Mouse (Mus musculus) 3134 (cell line): ENCODE measurements around the gene Rho.

Source experiments
- DNase-seq: peaks from one replicate; pipeline ENCODE4 v3.0.0-alpha.2; 2011; ENCODE audit warnings: low spot score; ENCODE audit not compliant: insufficient read length; ENCODE audit errors: extremely low read depth

Rho gene

GRCm38 (mm10) chr6:115973139-115973875 lies 41.8 kb downstream of the Rho start:
- no peak for DNase-seq

GRCm38 (mm10) chr6:115973881-115974662 lies 42.5 kb downstream of the Rho start:
- DNase-seq = peak; percentile 92

- peak; percentile 53 for DNase-seq
Measured at GRCm38 (mm10) chr6:115975606-115976005, 44.1 kb downstream of the Rho start.

- DNase-seq = no peak
Measured at GRCm38 (mm10) chr6:115977810-115978209, 46.3 kb downstream of the Rho start.

- no peak for DNase-seq
Measured at GRCm38 (mm10) chr6:115978596-115978995, 47.0 kb downstream of the Rho start.

- no peak for DNase-seq
Measured at GRCm38 (mm10) chr6:115982889-115983288, 51.3 kb downstream of the Rho start.

- DNase-seq = no peak
Measured at GRCm38 (mm10) chr6:115983306-115984038, 51.9 kb downstream of the Rho start.

- DNase-seq = no peak
Measured at GRCm38 (mm10) chr6:115984580-115984979, 53.0 kb downstream of the Rho start.

GRCm38 (mm10) chr6:115985622-115986021 lies 54.1 kb downstream of the Rho start:
- no peak for DNase-seq

GRCm38 (mm10) chr6:115986472-115987095 lies 55.0 kb downstream of the Rho start:
- DNase-seq = peak; percentile 71

GRCm38 (mm10) chr6:115987096-115987747 lies 55.7 kb downstream of the Rho start:
- DNase-seq = no peak

- DNase-seq = no peak
Measured at GRCm38 (mm10) chr6:115989032-115989431, 57.5 kb downstream of the Rho start.

- DNase-seq = no peak
Measured at GRCm38 (mm10) chr6:115989607-115990006, 58.1 kb downstream of the Rho start.
